ENCODE assay signal across 10 mouse cellular contexts in the genomic region with DNA sequence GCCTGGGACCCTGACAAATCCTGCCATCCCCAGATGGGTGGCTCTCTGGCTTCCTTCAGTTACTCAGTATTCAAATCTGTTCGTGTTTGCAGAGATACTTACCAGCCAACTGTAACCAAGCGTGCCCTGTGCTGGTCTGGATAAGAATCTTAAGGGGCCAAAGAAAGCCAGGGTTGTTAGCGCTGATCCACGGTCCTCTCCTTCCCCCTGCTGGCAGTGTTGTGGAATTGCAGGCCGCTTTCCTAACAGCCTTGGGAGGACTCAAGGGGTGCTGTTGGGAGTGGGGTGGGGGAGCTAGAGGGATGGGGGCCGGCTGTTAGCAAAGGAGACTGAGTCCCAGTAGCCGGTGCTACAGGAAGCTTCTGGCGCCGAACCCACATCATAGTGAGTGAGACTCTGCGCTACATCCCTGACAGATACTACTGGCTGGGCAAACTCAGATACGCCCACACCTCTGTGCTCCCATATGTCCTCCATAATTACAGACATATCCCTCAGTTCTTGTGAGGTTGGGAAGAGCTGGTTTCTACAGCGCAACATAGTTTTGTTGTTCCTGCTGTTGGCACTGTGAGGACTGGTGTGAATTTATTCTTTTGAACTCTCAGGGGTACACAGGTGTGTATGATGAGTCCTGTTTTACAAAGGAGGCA. TPM values are rescaled to one million over a fixed set of nuclear protein-coding genes. Genes with fewer than 3 reads are reported as not detected.
DNase-seq lines count a peak whose midpoint lies in the region; ATAC-seq and TF ChIP-seq lines count a peak whose summit lies in the region.
"Had no signal": no experiment of that assay in that cellular context is flagged by ENCODE, and none has a peak within 500 bp of the region (broad histone marks: within the 10 kb centered on the region; RNA-seq: fewer than 3 reads in every experiment).

No protein-coding gene starts in this region.

- no peak for TF ChIP-seq POLR2A in olfactory bulb, adult 2 months (IDR thresholded peaks at IDR 0.05; ENCODE audit: insufficient read depth, low read depth, low read length)

- DNase-seq in intestine, embryonic 14.5 days (ENCODE audit: low spot score): peak; percentile 64
- DNase-seq in CD4-positive helper T cell, adult 2 months (ENCODE audit: low read depth, low spot score): peak; percentile 57
- DNase-seq in R1 (ENCODE audit: low read depth, low spot score): peak; percentile 72
- peak; percentile 77 for DNase-seq in limb, embryonic 11.5 days (ENCODE audit: low spot score)
- no peak for DNase-seq in left cerebral cortex, postnatal 10 days (ENCODE audit: extremely low spot score in 1 of 2, low spot score in 2 of 2)
- DNase-seq in cerebellum, adult 9-11 months: no peak

- peak; percentile 78; the same call in 1 of the 2 replicates for TF ChIP-seq CTCF in olfactory bulb, adult 2 months (IDR thresholded peaks at IDR 0.05; ENCODE audit: insufficient read depth, low read depth, low read length)

- no peak for ATAC-seq in intestine, embryonic 14.5 days (replicated peaks; ENCODE audit: low FRiP score, low TSS enrichment, low read depth)
- ATAC-seq in intestine, embryonic 16.5 days: no peak
- no peak for ATAC-seq in limb, embryonic 11.5 days (ENCODE audit: insufficient number of reproducible peaks, low FRiP score, low TSS enrichment, low read depth)

- intact Hi-C loops in left cerebral cortex, postnatal 10 days (cut with DNase I): loop anchor here (10.0 kb wide), 1 partner anchor 1322 kb away; no protein-coding TSS in a partner anchor

- H3K4me2 ChIP-seq in intestine, embryonic 14.5 days (ENCODE audit: low read length): no peak overlapping the region
- no peak overlapping the region for H3K4me2 ChIP-seq in intestine, embryonic 16.5 days (ENCODE audit: low read depth, low read length)
- no peak overlapping the region for H3K4me2 ChIP-seq in limb, embryonic 11.5 days (ENCODE audit: low read depth, severe bottlenecking)
- H3K4me2 ChIP-seq: embryonic facial prominence, embryonic 13.5 days; limb, embryonic 13.5 days had no signal

- no peaks in the 10 kb centered on the region for H3K4me1 ChIP-seq in intestine, embryonic 14.5 days (replicated peaks; ENCODE audit: control insufficient read depth, insufficient read depth, low read length)
- no peaks in the 10 kb centered on the region for H3K4me1 ChIP-seq in intestine, embryonic 16.5 days (ENCODE audit: control insufficient read depth, insufficient read depth, low read length)
- no peaks in the 10 kb centered on the region for H3K4me1 ChIP-seq in limb, embryonic 11.5 days (ENCODE audit: control insufficient read depth, insufficient read depth, low read length)
- no peaks in the 10 kb centered on the region for H3K4me1 ChIP-seq in olfactory bulb, adult 2 months (ENCODE audit: control insufficient read depth, insufficient read depth, low read length)

- no peaks in the 10 kb centered on the region for H3K9me3 ChIP-seq in intestine, embryonic 14.5 days (ENCODE audit: control insufficient read depth, low read length)
- no peaks in the 10 kb centered on the region for H3K9me3 ChIP-seq in intestine, embryonic 16.5 days (ENCODE audit: control insufficient read depth, low read length)
- no peaks in the 10 kb centered on the region for H3K9me3 ChIP-seq in limb, embryonic 11.5 days (ENCODE audit: control insufficient read depth, low read length)
- H3K9me3 ChIP-seq: embryonic facial prominence, embryonic 13.5 days had no signal

- H3K4me3 ChIP-seq in intestine, embryonic 14.5 days (ENCODE audit: low read depth, low read length): no peak overlapping the region
- H3K4me3 ChIP-seq in intestine, embryonic 16.5 days (ENCODE audit: low read length): no peak overlapping the region
- no peak overlapping the region for H3K4me3 ChIP-seq in limb, embryonic 11.5 days (ENCODE audit: low read depth, low read length)
- no peak overlapping the region for H3K4me3 ChIP-seq in olfactory bulb, adult 2 months (ENCODE audit: insufficient read depth, low read depth, low read length)
- H3K4me3 ChIP-seq: embryonic facial prominence, embryonic 13.5 days; limb, embryonic 13.5 days had no signal

- WGBS in intestine, embryonic 14.5 days: 26% methylated on average over 12 of the region's 12 CpGs
- 20% methylated on average over 12 of the region's 12 CpGs for WGBS in intestine, embryonic 16.5 days
- 27% methylated on average over 12 of the region's 12 CpGs for WGBS in limb, embryonic 11.5 days
- 25% methylated on average over 12 of the region's 12 CpGs for WGBS in olfactory bulb, adult 2 months

- no peak overlapping the region for H3K27ac ChIP-seq in intestine, embryonic 14.5 days (ENCODE audit: low read depth)
- H3K27ac ChIP-seq in intestine, embryonic 16.5 days (ENCODE audit: low read length): no peak overlapping the region
- H3K27ac ChIP-seq in limb, embryonic 11.5 days (replicated peaks; ENCODE audit: low read depth, low read length): no peak overlapping the region
- H3K27ac ChIP-seq in olfactory bulb, adult 2 months (ENCODE audit: insufficient read depth, low read depth, low read length): no peak overlapping the region
- H3K27ac ChIP-seq: embryonic facial prominence, embryonic 13.5 days; limb, embryonic 13.5 days had no signal

- H3K9ac ChIP-seq in intestine, embryonic 14.5 days (ENCODE audit: low read length): no peak overlapping the region
- H3K9ac ChIP-seq in intestine, embryonic 16.5 days (ENCODE audit: low read depth, low read length): no peak overlapping the region
- H3K9ac ChIP-seq in limb, embryonic 11.5 days (ENCODE audit: low read length): no peak overlapping the region
- H3K9ac ChIP-seq: embryonic facial prominence, embryonic 13.5 days; limb, embryonic 13.5 days had no signal

- 0 out of 2 replicates have a peak, but pooled peaks cover 4% of the 10 kb centered on the region for H3K27me3 ChIP-seq in intestine, embryonic 14.5 days (replicated peaks; ENCODE audit: control insufficient read depth, insufficient read depth, low read length)
- no peaks in the 10 kb centered on the region for H3K27me3 ChIP-seq in intestine, embryonic 16.5 days (replicated peaks; ENCODE audit: control insufficient read depth, insufficient read depth, low read length)
- no peaks in the 10 kb centered on the region for H3K27me3 ChIP-seq in limb, embryonic 11.5 days (ENCODE audit: control insufficient read depth, insufficient read depth, low read length)

- H3K36me3 ChIP-seq in intestine, embryonic 14.5 days (ENCODE audit: control insufficient read depth, insufficient read depth, low read length): no peaks in the 10 kb centered on the region
- no peaks in the 10 kb centered on the region for H3K36me3 ChIP-seq in intestine, embryonic 16.5 days (ENCODE audit: control insufficient read depth, insufficient read depth, low read length)
- H3K36me3 ChIP-seq in limb, embryonic 11.5 days (ENCODE audit: control insufficient read depth, insufficient read depth, low read length): no peaks in the 10 kb centered on the region
- H3K36me3 ChIP-seq: embryonic facial prominence, embryonic 13.5 days; limb, embryonic 13.5 days had no signal

RNA-seq across cellular contexts. Expression of a gene that starts 9.7 kb away (rescaled TPM):
- polyA plus RNA-seq in intestine, embryonic 14.5 days (2014; fragmentation: Nextera tagmentation; extraction: Ambion mirVana): 22.0 and 29.2 TPM in 2 replicates
- 21.6 and 23.5 TPM in 2 replicates for polyA plus RNA-seq in intestine, embryonic 16.5 days (2015; fragmentation: Nextera tagmentation; extraction: Ambion mirVana)
- 22.5 and 24.2 TPM in 2 replicates for polyA plus RNA-seq in limb, embryonic 11.5 days (2014; fragmentation: Nextera tagmentation; extraction: Ambion mirVana)
- not detected in 2 replicates for polyA plus RNA-seq in olfactory bulb, adult 2 months (2012; ENCODE audit: insufficient read depth, insufficient read length, low replicate concordance, missing spikeins)
- total RNA-seq in left cerebral cortex, postnatal 10 days (2021): 10 to 100 TPM; 23.8 to 24.6 TPM

Comparison
In these comparisons a context has a peak if more than half of its experiments do, and no peak if none do; other contexts are left out.
1. DNase-seq: peak in intestine, embryonic 14.5 days (single experiment), CD4-positive helper T cell, adult 2 months (single experiment), R1 (single experiment) and limb, embryonic 11.5 days (single experiment); none in left cerebral cortex, postnatal 10 days (0 of 2) and cerebellum, adult 9-11 months (single experiment).
2. RNA of a gene that starts 9.7 kb away (polyA plus RNA-seq): 22.0 to 29.2 TPM in intestine, embryonic 14.5 days, 22.5 to 24.2 TPM in limb, embryonic 11.5 days and 21.6 to 23.5 TPM in intestine, embryonic 16.5 days; not detected in olfactory bulb, adult 2 months; every median in the first group is over 10 times any median in the second.